Mouse (Mus musculus) heart, embryonic 16.5 days (tissue): ENCODE results near the gene Arl2bp. TPM values are rescaled to one million over a fixed set of nuclear protein-coding genes. Genes with fewer than 3 reads are reported as not detected.
A peak's percentile ranks its signal among the peaks of the same experiment; 100 is the strongest.

ENCODE experiments used
- ATAC-seq: fragments of 200-750 bp; cut with Nextera tagmentation; replicated peaks from 2 replicates; pipeline ENCODE4 v1.8.0; 2017; ENCODE audit warnings: moderate number of reproducible peaks; ENCODE audit not compliant: insufficient read depth, low FRiP score; ENCODE audit errors: extremely low read depth
- H3K27ac ChIP-seq: fragments of 300-500 bp; sonication (generic); 2 replicates; pipeline ENCODE4 v1.5.1; 2014; ENCODE audit warnings: mild to moderate bottlenecking, low read length, control low read depth, moderate library complexity
- H3K27me3 ChIP-seq: fragments of 300-500 bp; sonication (generic); 2 replicates; pipeline ENCODE4 v1.6.1; 2014; ENCODE audit warnings: low read length, mixed read lengths; ENCODE audit not compliant: control insufficient read depth, insufficient read depth
- H3K36me3 ChIP-seq: fragments of 300-500 bp; sonication (generic); 2 replicates; pipeline ENCODE4 v1.6.1; 2014; ENCODE audit not compliant: control insufficient read depth, insufficient read depth
- H3K4me1 ChIP-seq: fragments of 300-500 bp; sonication (generic); 2 replicates; pipeline ENCODE4 v1.6.1; 2014; ENCODE audit warnings: low read length, mixed read lengths; ENCODE audit not compliant: control insufficient read depth, insufficient read depth
- H3K4me2 ChIP-seq: fragments of 300-500 bp; sonication (generic); 2 replicates; pipeline ENCODE4 v1.6.1; 2014; ENCODE audit warnings: low read depth, mild to moderate bottlenecking, control low read depth, low read length
- H3K4me3 ChIP-seq: fragments of 300-500 bp; sonication (generic); 2 replicates; pipeline ENCODE4 v1.5.1; 2014; ENCODE audit warnings: mild to moderate bottlenecking, control low read depth, low read length
- H3K9ac ChIP-seq: fragments of 300-500 bp; sonication (generic); 2 replicates; pipeline ENCODE4 v1.6.1; 2014; ENCODE audit warnings: low read length, control low read depth
- H3K9me3 ChIP-seq: fragments of 300-500 bp; sonication (generic); replicated peaks from 2 replicates; pipeline ENCODE4 v1.6.1; 2016; ENCODE audit warnings: low read length; ENCODE audit not compliant: control insufficient read depth
- WGBS: fragments of 180-500 bp; shearing (Covaris S2); extraction: QIAGEN DNeasy Blood & Tissue Kit; methylation state at CpG from one replicate; pipeline ENCODE4 v1.1.7; 2014; 5-methylcytosine and 5-hydroxymethylcytosine counted together
- polyA plus RNA-seq: library from polyadenylated mRNA; unstranded; fragments of >200 nt; fragmentation: Nextera tagmentation; extraction: Ambion mirVana; gene quantifications from 2 replicates; pipeline ENCODE4 v1.2.1, GENCODE M21; 2015

The Arl2bp gene
- polyA plus RNA-seq, 1 experiment from 2014 or later, result 116 TPM

- WGBS, result 31% methylated on average over 5 of the region's 5 CpGs
- peaks cover 13% of the 10 kb centered on the region for H3K4me1 ChIP-seq
- ATAC-seq, result peak; percentile 41; the same call in 1 of the 2 replicates
- peak overlapping the region; percentile 52 for H3K27ac ChIP-seq
- H3K9me3 ChIP-seq, result no peaks in the 10 kb centered on the region
- peak overlapping the region; percentile 10; the same call in 1 of the 2 replicates for H3K4me2 ChIP-seq
- no peaks in the 10 kb centered on the region for H3K36me3 ChIP-seq
- no peak overlapping the region for H3K4me3 ChIP-seq
- H3K27me3 ChIP-seq, result no peaks in the 10 kb centered on the region
- H3K9ac ChIP-seq, result no peak overlapping the region
Observed at GRCm38 (mm10) chr8:94711160-94711718, 44.8 kb downstream of the Arl2bp start.

GRCm38 (mm10) chr8:94714556-94714955, 48.2 kb downstream of the Arl2bp start:
- Histone ChIP-seq H3K27me3 (no peaks in the 10 kb centered on the region), H3K4me2 (no peak overlapping the region), H3K36me3 (no peaks in the 10 kb centered on the region), H3K9ac (no peak overlapping the region), H3K9me3 (no peaks in the 10 kb centered on the region), H3K4me1 (peaks cover 5% of the 10 kb centered on the region; the same call in 1 of the 2 replicates), H3K4me3 (no peak overlapping the region), H3K27ac (no peak overlapping the region)
- no peak for ATAC-seq
- 50% methylated on average over 5 of the region's 5 CpGs for WGBS

GRCm38 (mm10) chr8:94715871-94716270, 49.5 kb downstream of the Arl2bp start:
- no peak overlapping the region for H3K9ac ChIP-seq
- no peaks in the 10 kb centered on the region for H3K36me3 ChIP-seq
- no peak overlapping the region for H3K27ac ChIP-seq
- peaks cover 5% of the 10 kb centered on the region; the same call in 1 of the 2 replicates for H3K4me1 ChIP-seq
- WGBS, result 68% methylated on average over 3 of the region's 3 CpGs
- no peaks in the 10 kb centered on the region for H3K27me3 ChIP-seq
- ATAC-seq, result no peak
- no peak overlapping the region for H3K4me2 ChIP-seq
- no peak overlapping the region for H3K4me3 ChIP-seq
- H3K9me3 ChIP-seq, result no peaks in the 10 kb centered on the region

GRCm38 (mm10) chr8:94716841-94717240, 50.4 kb downstream of the Arl2bp start:
- Histone ChIP-seq H3K9ac (no peak overlapping the region), H3K9me3 (no peaks in the 10 kb centered on the region), H3K4me3 (no peak overlapping the region), H3K27me3 (no peaks in the 10 kb centered on the region), H3K27ac (no peak overlapping the region), H3K4me2 (no peak overlapping the region), H3K36me3 (no peaks in the 10 kb centered on the region), H3K4me1 (no peaks in the 10 kb centered on the region)
- WGBS, result 89% methylated on average over 1 of the region's 1 CpGs
- no peak for ATAC-seq

Other genes starting within 250 kb of the Arl2bp start
- gene Nlrc5, start 232.2 kb upstream of the Arl2bp start, polyA plus RNA-seq, result 0.51 and 1.1 TPM in 2 replicates
- 5.4 and 5.8 TPM in 2 replicates for gene Cpne2, start 133.6 kb upstream of the Arl2bp start, polyA plus RNA-seq
- gene Rspry1, start 64.7 kb upstream of the Arl2bp start, polyA plus RNA-seq, result 23.6 and 26.8 TPM in 2 replicates
- gene Fam192a, start 64.6 kb upstream of the Arl2bp start, polyA plus RNA-seq, result 34.7 and 42.1 TPM in 2 replicates
- gene Pllp, start 29.7 kb downstream of the Arl2bp start, polyA plus RNA-seq, result 0.29 and 0.57 TPM in 2 replicates
- gene Ccl22, start 79.0 kb downstream of the Arl2bp start, polyA plus RNA-seq, result 0.16 TPM in 1 of 2 replicates, not detected in the other
- 8.2 and 9.3 TPM in 2 replicates for gene Cx3cl1, start 105.4 kb downstream of the Arl2bp start, polyA plus RNA-seq
- 0.44 and 0.51 TPM in 2 replicates for gene Ccl17, start 143.9 kb downstream of the Arl2bp start, polyA plus RNA-seq
- 194 and 209 TPM in 2 replicates for gene Coq9, start 171.7 kb downstream of the Arl2bp start, polyA plus RNA-seq
- gene Ciapin1, start 171.8 kb downstream of the Arl2bp start, polyA plus RNA-seq, result 88.2 and 98.8 TPM in 2 replicates
- gene Polr2c, start 190.8 kb downstream of the Arl2bp start, polyA plus RNA-seq, result 123 and 134 TPM in 2 replicates
- gene Dok4, start 209.7 kb downstream of the Arl2bp start, polyA plus RNA-seq, result 28.9 and 33.7 TPM in 2 replicates